Mouse (Mus musculus) layer of hippocampus, adult 18-20 months (tissue): ENCODE measurements around the gene Zmym5. TPM values are rescaled to one million over a fixed set of nuclear protein-coding genes. Genes with fewer than 3 reads are reported as not detected.
A peak's percentile ranks its signal among the peaks of the same experiment; 100 is the strongest.
"Not testable (repeated sequence)": the region's sequence is repeated elsewhere in the genome, so short reads cannot be mapped to it uniquely, and the experiment has no call there.

Source experiments
- DNase-seq, 2 experiments: peaks; one replicate each; pipeline ENCODE4 v3.0.0; 2022; ENCODE audit warnings: low spot score in 2 of 2
- long read RNA-seq: library from polyadenylated mRNA; stranded (forward); transcript quantifications from one replicate; pipeline ENCODE4 v2.0.0, GENCODE M21; 2021
- total RNA-seq, 2 experiments: library from RNA; stranded (reverse); gene quantifications; 2 replicates each; pipeline ENCODE4 v1.2.3; 2021

Gene Zmym5
- 10 to 100 TPM; 27.0 to 30.1 TPM for total RNA-seq
- long read RNA-seq, full-length matches to known transcripts: 2 of 17 reads
- long read RNA-seq, partial matches to known transcripts: 5 of 17 reads
- long read RNA-seq, other reads (novel, unspliced or antisense): 10 of 17 reads

DNA sequence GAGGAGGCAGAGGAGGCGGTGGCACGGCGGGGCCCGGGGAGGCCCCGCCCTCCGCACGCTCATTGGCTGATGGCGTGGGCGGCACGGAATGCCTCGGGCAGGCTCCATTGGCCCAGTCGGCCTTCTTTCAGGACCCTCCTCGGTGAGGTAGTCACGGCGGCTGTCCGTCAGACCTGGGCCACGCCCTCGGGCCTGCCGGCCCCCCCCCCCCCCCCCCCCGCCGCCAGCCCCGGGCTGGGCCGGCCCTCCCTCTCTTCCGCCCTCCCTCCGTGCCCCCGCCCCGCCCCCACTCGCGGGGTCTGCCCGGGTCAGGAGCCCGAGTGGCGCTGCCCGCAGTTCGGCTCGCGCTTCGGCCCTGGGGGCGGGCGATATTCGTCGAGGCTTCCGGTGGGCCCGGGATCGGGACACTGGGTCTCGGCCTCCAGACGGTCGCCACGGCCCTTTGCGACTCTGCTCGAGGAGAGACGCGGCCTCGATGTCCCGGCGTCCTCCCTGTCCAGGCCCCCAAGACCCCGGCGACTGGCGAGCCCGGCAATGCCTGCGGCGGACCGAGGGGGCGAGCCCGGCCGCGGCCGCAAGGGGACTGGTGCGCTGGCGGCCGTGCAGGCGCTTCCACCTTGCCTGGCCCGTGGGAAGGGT is at the start of gene Zmym5:
Gene Zmym5 (minus strand): TSS at position 16 of the 639 bp plus-strand sequence.
- peak; percentile 92 to 95 for DNase-seq

- no peak for DNase-seq
Measured at GRCm38 (mm10) chr14:56849681-56850080, 38.2 kb upstream of the Zmym5 start.

- no peak for DNase-seq
Measured at GRCm38 (mm10) chr14:56848322-56848721, 36.8 kb upstream of the Zmym5 start.

GRCm38 (mm10) chr14:56844507-56844906 is 33.0 kb upstream of the Zmym5 start:
- no peak for DNase-seq

- no peak for DNase-seq
Measured at GRCm38 (mm10) chr14:56844033-56844432, 32.5 kb upstream of the Zmym5 start.

DNA sequence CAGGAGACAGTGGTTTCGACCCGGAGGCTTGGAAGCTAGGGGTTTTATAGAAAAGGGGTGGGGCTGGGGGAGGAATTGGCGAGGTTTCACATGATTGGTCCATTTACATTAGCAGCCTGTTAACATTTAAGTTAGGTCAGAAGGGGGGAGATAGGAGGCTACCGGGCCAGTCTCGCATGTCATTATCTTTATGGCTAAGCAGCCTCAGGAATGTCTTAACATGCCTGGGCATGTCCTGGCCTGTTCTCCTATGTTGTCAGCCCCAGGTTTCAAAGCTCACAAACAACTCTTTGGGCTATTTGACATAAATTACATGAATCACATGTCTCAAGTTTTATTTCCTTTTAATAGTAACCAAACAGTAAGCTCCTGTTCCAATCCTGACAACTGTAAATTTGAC is 23.1 kb upstream of the Zmym5 start:
- DNase-seq: not testable (repeated sequence)

DNA sequence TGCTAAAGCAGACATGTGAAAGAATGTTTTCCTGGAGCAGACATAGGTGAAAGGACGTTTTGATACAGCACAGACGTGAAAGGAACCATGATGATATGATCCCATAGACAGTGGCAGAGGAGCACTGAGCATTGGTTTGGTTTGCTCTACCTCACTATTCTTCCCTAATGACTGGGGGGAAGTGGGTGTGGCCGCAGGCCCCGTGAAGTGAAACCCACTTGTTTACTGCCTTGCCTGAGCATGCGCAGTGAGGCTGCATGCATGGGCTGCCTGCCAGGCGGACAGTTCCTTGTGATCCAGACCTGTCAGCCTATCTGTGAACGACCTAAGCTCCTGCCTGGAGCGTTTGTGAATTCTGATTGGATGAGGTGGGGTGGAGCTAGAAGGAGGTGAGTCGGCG is 21.7 kb upstream of the Zmym5 start:
- DNase-seq: not testable (repeated sequence)

DNA sequence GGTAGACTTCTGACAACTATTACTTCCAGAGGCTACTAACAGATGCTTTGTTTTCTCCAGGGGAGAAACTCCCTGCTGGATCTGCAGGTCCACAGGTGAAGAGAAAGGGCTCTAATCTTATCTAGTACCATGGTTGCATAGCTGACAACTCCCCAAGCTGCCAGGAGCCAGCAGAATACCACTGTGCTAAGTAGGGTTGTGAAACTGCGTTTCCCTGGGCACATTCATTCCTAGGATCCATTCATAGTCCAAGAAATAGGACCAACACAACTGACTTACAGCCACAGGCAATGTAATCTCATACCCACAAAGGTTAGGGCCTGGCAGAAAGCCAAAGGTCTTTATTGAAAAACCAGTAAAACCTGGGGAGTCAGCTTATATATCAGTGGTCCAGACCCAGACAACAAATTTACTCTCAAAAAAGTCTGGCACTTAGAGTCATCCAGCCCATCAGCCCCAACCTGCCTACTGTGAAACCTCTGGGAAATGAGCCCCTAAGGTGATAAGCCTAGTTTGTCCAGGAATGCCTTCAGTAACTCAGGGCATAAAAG is 21.1 kb upstream of the Zmym5 start:
- no peak for DNase-seq

- no peak for DNase-seq
Measured at GRCm38 (mm10) chr14:56832147-56832546, 20.6 kb upstream of the Zmym5 start.

- no peak for DNase-seq
Measured at GRCm38 (mm10) chr14:56830491-56831045, 19.1 kb upstream of the Zmym5 start.

DNA sequence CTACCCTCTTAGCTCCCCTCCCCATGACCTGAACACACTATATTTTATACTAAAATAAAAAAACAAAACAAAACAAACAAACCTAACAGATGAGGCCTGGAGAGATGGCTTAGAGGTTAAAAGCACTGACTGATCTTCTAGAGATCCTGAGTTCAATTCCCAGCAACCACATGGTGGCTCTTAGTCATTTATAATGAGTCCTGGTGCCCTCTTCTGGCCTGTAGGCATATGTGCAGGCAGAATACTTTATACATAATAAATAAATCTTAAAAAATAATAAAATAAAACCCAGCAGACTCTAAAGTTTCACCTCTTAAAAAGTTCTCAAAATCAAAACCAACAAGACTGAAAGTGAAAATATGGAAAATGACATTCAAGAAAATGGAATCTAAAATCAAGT is 13.0 kb upstream of the Zmym5 start:
- DNase-seq: no peak

DNA sequence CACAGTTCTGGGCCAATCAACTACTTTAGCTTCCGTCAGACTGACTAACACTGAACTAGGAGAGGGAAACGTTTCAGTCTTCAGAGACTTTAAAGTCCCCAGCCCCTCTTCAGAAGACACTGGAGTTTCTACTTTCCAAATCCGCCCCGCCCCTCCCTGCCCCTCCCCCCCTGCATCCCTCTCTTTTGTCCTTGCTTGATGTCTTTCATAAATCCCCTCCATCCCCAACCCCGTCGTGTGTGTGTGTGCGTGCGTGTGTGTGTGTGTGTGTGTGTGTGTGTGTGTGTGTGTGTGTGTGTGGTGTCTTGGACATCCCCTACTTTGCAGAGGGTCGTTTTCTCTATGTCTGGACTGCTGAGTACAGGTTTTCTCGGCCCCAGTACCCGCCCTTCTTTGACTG is 6.1 kb upstream of the Zmym5 start:
- DNase-seq: no peak

DNA sequence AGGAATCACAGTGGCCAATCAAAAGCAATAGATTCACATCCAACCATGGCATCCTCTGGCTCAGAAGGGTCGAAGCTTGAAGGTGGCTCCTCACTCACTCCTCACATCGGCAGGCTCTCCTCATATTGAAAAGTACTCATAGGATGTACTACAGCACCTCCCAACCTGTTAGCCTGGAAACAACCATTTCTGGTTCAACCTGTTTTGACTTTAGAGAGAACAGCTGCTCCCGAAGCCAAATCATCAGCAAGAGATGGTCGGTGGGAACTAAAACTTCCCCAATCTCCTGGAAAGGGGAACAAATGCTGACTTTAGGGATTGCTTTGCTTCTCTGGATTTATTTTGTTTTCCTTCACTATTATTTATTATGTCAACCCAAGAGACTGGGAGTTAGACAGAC is 5.6 kb upstream of the Zmym5 start:
- no peak for DNase-seq

DNA sequence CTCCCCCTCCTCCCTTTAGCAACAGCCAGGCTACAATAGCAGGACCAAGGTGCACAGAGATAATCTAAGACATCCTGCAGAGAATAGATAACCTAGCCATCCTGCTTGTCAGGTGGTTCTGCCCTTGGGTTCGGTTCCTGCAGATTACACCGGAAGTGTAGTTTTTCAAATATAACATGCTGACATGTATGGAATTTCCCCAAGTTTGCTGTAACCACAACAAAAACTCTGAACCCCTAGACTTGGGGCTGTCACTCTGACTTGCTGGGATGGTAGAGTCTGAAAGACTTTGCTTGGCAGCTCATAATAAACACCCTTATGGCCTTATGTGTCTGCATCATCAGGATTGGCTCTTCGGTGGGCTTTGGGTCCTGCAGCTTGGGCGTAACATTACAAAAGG is 5.0 kb upstream of the Zmym5 start:
- DNase-seq: no peak

GRCm38 (mm10) chr14:56812520-56813036 is 1.1 kb upstream of the Zmym5 start:
- DNase-seq: peak; percentile 51 to 89

DNA sequence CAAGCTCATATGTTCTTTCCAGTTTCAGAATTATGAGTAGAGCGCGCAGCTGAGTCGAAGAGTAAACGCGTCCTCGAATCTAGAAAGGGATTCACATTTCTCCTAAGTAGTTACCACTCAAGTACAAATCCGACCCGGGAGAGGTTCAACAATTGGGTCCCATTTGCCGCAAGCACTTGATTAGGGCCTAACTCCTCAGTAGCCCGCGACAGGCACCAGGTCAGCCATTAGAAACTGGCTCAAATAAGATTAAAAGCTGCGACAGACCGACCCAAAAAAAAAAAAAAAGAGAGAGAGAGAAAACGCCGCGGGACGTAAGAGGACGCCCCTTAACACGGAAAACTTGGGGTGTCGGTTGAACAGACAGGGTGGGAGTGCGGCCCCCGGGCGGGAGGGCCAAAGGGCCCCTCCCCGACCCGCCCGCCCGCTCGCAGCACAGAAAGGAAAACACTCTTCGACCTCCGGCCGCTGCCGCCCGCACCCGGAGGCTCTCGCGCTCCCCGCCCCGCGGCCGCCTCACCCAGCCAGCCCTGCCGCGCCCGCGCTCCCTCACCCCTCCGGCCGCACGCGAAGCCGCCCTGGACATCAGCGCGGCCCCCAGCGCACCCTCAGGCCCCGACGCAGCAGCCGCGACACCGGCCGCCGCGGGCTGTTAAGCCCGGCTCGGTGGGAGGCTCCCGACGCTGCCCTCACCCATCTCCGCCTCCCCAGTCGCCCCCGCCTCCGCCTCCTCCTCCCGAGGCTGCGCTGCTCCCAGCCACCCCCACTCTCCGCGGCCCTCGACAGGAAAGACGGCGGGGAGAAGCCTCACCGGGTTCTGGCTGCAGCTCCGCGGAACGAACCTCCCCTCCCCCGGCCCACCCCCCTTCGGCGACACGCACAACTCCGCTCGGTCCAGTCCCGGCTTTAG is 480 bp downstream of the Zmym5 start:
- DNase-seq: peak in 1 of 2 experiments; percentile 42

DNA sequence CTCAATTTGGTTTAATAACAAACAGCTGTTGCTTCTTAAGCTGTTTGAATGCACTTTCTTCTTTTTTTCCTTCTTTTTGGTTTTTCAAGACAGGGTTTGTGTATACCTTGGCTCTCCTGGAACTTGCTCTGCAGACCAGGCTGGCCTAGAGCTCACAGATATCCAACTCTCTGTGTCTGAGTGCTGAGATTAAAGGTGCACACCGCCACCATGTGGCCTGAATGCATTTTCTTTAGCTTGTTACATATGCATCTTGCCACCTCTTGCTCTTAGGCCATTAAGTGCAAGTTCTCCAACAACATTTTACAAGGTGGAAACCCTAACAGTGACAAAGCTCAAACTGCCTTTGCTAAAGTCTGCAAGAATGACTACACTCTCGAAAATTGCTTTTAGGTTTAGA is 18.3 kb downstream of the Zmym5 start:
- peak in 1 of 2 experiments; percentile 60 for DNase-seq

- no peak for DNase-seq
Measured at GRCm38 (mm10) chr14:56784575-56784974, 26.9 kb downstream of the Zmym5 start.

GRCm38 (mm10) chr14:56778933-56779300 is 32.6 kb downstream of the Zmym5 start:
- no peak for DNase-seq

DNA sequence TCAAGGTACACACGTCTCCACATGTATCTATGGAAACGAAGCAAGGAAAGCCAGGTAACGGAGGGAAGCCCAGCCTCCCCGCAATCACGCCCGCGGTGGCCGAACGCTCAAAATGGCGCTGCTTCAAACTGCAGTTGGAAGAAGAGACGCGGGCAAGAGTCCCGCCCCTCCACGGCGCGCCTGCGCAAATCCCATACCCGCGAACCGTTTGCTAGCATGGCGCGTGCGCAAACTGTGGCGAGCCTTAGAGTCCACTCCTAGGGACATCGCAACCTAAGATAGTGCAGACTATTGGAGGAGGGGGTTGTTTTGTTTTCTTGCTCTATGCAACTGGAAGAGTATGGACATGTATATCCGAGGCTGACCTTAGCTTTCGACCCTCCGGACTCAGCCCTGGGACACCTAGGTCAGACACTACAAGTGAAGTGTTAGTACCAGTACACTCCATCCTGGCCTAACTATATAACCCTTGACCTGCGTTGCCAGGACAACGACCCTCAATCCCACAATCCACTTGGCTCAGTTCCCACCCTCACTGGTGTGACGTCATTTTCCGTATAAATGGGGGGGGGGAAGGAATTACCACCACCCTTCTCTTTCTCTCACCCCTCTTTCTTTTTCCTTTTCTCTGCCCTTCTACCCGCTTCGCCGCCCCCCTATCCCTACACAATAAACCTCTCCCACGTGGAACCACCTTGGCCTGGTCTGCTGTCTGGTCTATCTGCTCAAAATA is 33.1 kb downstream of the Zmym5 start, which contains the start of gene Pspc1:
Gene Pspc1 (minus strand): TSS at position 117 of the 733 bp plus-strand sequence.
- DNase-seq: peak; percentile 95 to 98
